In genomic region chr19:58762848-58763541, GRCm38 (mm10) we compare ENCODE assay signal across 9 mouse cellular contexts. TPM values are rescaled to one million over a fixed set of nuclear protein-coding genes. Genes with fewer than 3 reads are reported as not detected.
A peak's percentile ranks its signal among the peaks of the same experiment; 100 is the strongest.
DNase-seq lines count a peak whose midpoint lies in the region; ATAC-seq and TF ChIP-seq lines count a peak whose summit lies in the region.
"Had no signal": no experiment of that assay in that cellular context is flagged by ENCODE, and none has a peak within 500 bp of the region (broad histone marks: within the 10 kb centered on the region; RNA-seq: fewer than 3 reads in every experiment).

No protein-coding gene starts in this region.

- 25% methylated on average over 12 of the region's 12 CpGs for WGBS in spleen, adult 2 months
- WGBS in forebrain, embryonic 14.5 days, result 8% methylated on average over 12 of the region's 12 CpGs
- 16% methylated on average over 12 of the region's 12 CpGs for WGBS in liver, embryonic 14.5 days (ENCODE audit: insufficient replicate concordance)

- no peak overlapping the region for H3K4me3 ChIP-seq in spleen, adult 2 months (ENCODE audit: extremely low read depth, insufficient read depth, insufficient read length)
- H3K4me3 ChIP-seq in forebrain, embryonic 14.5 days (ENCODE audit: low read depth, low read length), result no peak overlapping the region
- no peak overlapping the region for H3K4me3 ChIP-seq in liver, embryonic 14.5 days (ENCODE audit: insufficient read depth in 1 of 2, low read depth in 2 of 2, low read length in 2 of 2)
- H3K4me3 ChIP-seq: megakaryocyte, embryonic 14.5 days had no signal

- no peak overlapping the region for H3K4me2 ChIP-seq in forebrain, embryonic 14.5 days (ENCODE audit: low read length)
- H3K4me2 ChIP-seq in liver, embryonic 14.5 days (ENCODE audit: low read depth), result no peak overlapping the region

- H3K9ac ChIP-seq in forebrain, embryonic 14.5 days (ENCODE audit: low read length), result no peak overlapping the region; the same call in 1 of the 2 replicates
- H3K9ac ChIP-seq in liver, embryonic 14.5 days (replicated peaks), result no peak overlapping the region

- TF ChIP-seq EP300 in liver, embryonic 14.5 days (IDR thresholded peaks at IDR 0.05; ENCODE audit: low read depth), result no peak

- DNase-seq in spleen, adult 2 months (ENCODE audit: low read depth in 1 of 2, low spot score in 2 of 2), result no peak
- DNase-seq in spleen, postnatal 36 days (ENCODE audit: low spot score in 2 of 2), result no peak
- DNase-seq in forebrain, embryonic 14.5 days (ENCODE audit: low spot score), result peak; percentile 82
- peak; percentile 19 for DNase-seq in heart, postnatal 25 days (ENCODE audit: low spot score)
- peak; percentile 65 for DNase-seq in layer of hippocampus, adult 11-12 months (ENCODE audit: low spot score)
- no peak for DNase-seq in liver, embryonic 14.5 days (ENCODE audit: low read depth in 3 of 3, low spot score in 3 of 3)
- peak; percentile 35 for DNase-seq in ovary, adult 18-20 months (ENCODE audit: low spot score)
- DNase-seq in yolk sac, embryonic 10.5 days (ENCODE audit: low spot score), result peak; percentile 44

- intact Hi-C loops in heart, postnatal 25 days (cut with DNase I), result loop anchor here (1.0 to 5.0 kb wide), 2 partner anchors 141 to 444 kb away; no protein-coding TSS in a partner anchor

- H3K27ac ChIP-seq in spleen, adult 2 months (ENCODE audit: insufficient read depth, low read length), result no peak overlapping the region
- peak overlapping the region; percentile 35; the same call in 1 of the 2 replicates for H3K27ac ChIP-seq in forebrain, embryonic 14.5 days (ENCODE audit: low read depth, low read length)
- no peak overlapping the region for H3K27ac ChIP-seq in liver, embryonic 14.5 days

- no peaks in the 10 kb centered on the region for H3K36me3 ChIP-seq in spleen, adult 2 months (ENCODE audit: control insufficient read depth, insufficient read depth, low read length)
- no peaks in the 10 kb centered on the region for H3K36me3 ChIP-seq in forebrain, embryonic 14.5 days (ENCODE audit: control insufficient read depth, insufficient read depth, low read length)
- H3K36me3 ChIP-seq in liver, embryonic 14.5 days (replicated peaks; ENCODE audit: control insufficient read depth, insufficient read depth, low read depth), result no peaks in the 10 kb centered on the region

- no peaks in the 10 kb centered on the region for H3K4me1 ChIP-seq in spleen, adult 2 months (ENCODE audit: control insufficient read depth, insufficient read depth, insufficient read length)
- peaks cover 11% of the 10 kb centered on the region for H3K4me1 ChIP-seq in forebrain, embryonic 14.5 days (ENCODE audit: control insufficient read depth, insufficient read depth, low read length)
- no peaks in the 10 kb centered on the region for H3K4me1 ChIP-seq in liver, embryonic 14.5 days (replicated peaks; ENCODE audit: control insufficient read depth in 2 of 2, insufficient read depth in 2 of 2, low read length in 1 of 2)
- H3K4me1 ChIP-seq: megakaryocyte, embryonic 14.5 days had no signal

- ATAC-seq in forebrain, embryonic 14.5 days, result peak; percentile 93
- ATAC-seq in liver, embryonic 14.5 days (ENCODE audit: insufficient read depth), result peak; percentile 31; the same call in 1 of the 2 replicates

- TF ChIP-seq POLR2A in spleen, adult 2 months (IDR thresholded peaks at IDR 0.05; ENCODE audit: low read depth, low read length), result no peak

- TF ChIP-seq CTCF in spleen, adult 2 months (IDR thresholded peaks at IDR 0.05; ENCODE audit: extremely low read depth, insufficient read depth, insufficient read length, insufficient replicate concordance), result 0 out of 2 replicates have a peak, but pooled peaks have one; percentile 4
- TF ChIP-seq CTCF in liver, embryonic 14.5 days (IDR thresholded peaks at IDR 0.05; ENCODE audit: low read depth), result peak; percentile 85

- H3K27me3 ChIP-seq in spleen, adult 2 months (ENCODE audit: control insufficient read depth, insufficient read depth, low read length), result no peaks in the 10 kb centered on the region
- no peaks in the 10 kb centered on the region; the same call in 1 of the 2 replicates for H3K27me3 ChIP-seq in forebrain, embryonic 14.5 days (replicated peaks; ENCODE audit: control insufficient read depth, insufficient read depth, low read length)
- H3K27me3 ChIP-seq in liver, embryonic 14.5 days (ENCODE audit: control insufficient read depth, insufficient read depth, low read length), result no peaks in the 10 kb centered on the region

- H3K9me3 ChIP-seq in forebrain, embryonic 14.5 days (replicated peaks; ENCODE audit: control insufficient read depth, low read length), result no peaks in the 10 kb centered on the region
- no peaks in the 10 kb centered on the region for H3K9me3 ChIP-seq in liver, embryonic 14.5 days (ENCODE audit: control insufficient read depth, low read length)

RNA-seq across cellular contexts. Expression of gene Pnliprp2, which starts 3.5 kb away (rescaled TPM):
- polyA plus RNA-seq in spleen, adult 2 months (2012; rRNA removed), result 57.0 and 62.1 TPM in 2 replicates
- polyA plus RNA-seq in forebrain, embryonic 14.5 days (2014; fragmentation: Nextera tagmentation; extraction: Ambion mirVana), result 0.22 and 0.63 TPM in 2 replicates
- not detected for total RNA-seq in heart, postnatal 25 days (2021)
- 2.0 and 2.2 TPM in 2 replicates for polyA plus RNA-seq in liver, embryonic 14.5 days (2012; rRNA removed)
- 4.4 TPM in 2 replicates for polyA plus RNA-seq in liver, embryonic 14.5 days (2014; fragmentation: Nextera tagmentation; extraction: Ambion mirVana)

RNA-seq across cellular contexts. Expression of gene 1700019N19Rik, which starts 31.3 kb away (rescaled TPM):
- polyA plus RNA-seq in spleen, adult 2 months (2012; rRNA removed), result 0.09 TPM in 1 of 2 replicates, not detected in the other
- polyA plus RNA-seq in forebrain, embryonic 14.5 days (2014; fragmentation: Nextera tagmentation; extraction: Ambion mirVana), result not detected in 2 replicates
- not detected for total RNA-seq in heart, postnatal 25 days (2021)
- not detected in 2 replicates for polyA plus RNA-seq in liver, embryonic 14.5 days (2012; rRNA removed)
- not detected in 2 replicates for polyA plus RNA-seq in liver, embryonic 14.5 days (2014; fragmentation: Nextera tagmentation; extraction: Ambion mirVana)

RNA-seq across cellular contexts. Expression of gene Pnliprp1, which starts 34.3 kb away (rescaled TPM):
- 311 and 493 TPM in 2 replicates for polyA plus RNA-seq in spleen, adult 2 months (2012; rRNA removed)
- polyA plus RNA-seq in forebrain, embryonic 14.5 days (2014; fragmentation: Nextera tagmentation; extraction: Ambion mirVana), result 0.67 and 0.69 TPM in 2 replicates
- total RNA-seq in heart, postnatal 25 days (2021), result not detected
- polyA plus RNA-seq in liver, embryonic 14.5 days (2012; rRNA removed), result 23.0 and 29.2 TPM in 2 replicates
- 32.2 and 41.4 TPM in 2 replicates for polyA plus RNA-seq in liver, embryonic 14.5 days (2014; fragmentation: Nextera tagmentation; extraction: Ambion mirVana)

Comparison
In these comparisons a context has a peak if more than half of its experiments do, and no peak if none do; other contexts are left out.
1. DNase-seq: peak in forebrain, embryonic 14.5 days (single experiment), heart, postnatal 25 days (single experiment), layer of hippocampus, adult 11-12 months (single experiment), ovary, adult 18-20 months (single experiment) and yolk sac, embryonic 10.5 days (single experiment); none in spleen, adult 2 months (0 of 2), spleen, postnatal 36 days (0 of 2) and liver, embryonic 14.5 days (0 of 3).
2. RNA of gene Pnliprp2, which starts 3.5 kb away (polyA plus RNA-seq): 57.0 to 62.1 TPM in spleen, adult 2 months; 2.0 to 4.4 TPM in liver, embryonic 14.5 days and 0.22 to 0.63 TPM in forebrain, embryonic 14.5 days; every median in the first group is over 10 times any median in the second.
3. RNA of gene Pnliprp1, which starts 34.3 kb away (polyA plus RNA-seq): 311 to 493 TPM in spleen, adult 2 months and 23.0 to 41.4 TPM in liver, embryonic 14.5 days; 0.67 to 0.69 TPM in forebrain, embryonic 14.5 days; every median in the first group is over 10 times any median in the second.